Mouse (Mus musculus) lung, embryonic 15.5 days (tissue): Measurements from ENCODE around the gene Gm20479. TPM values are rescaled to one million over a fixed set of nuclear protein-coding genes. Genes with fewer than 3 reads are reported as not detected.

Experiments
- ATAC-seq: fragments of 200-750 bp; cut with Nextera tagmentation; 2 replicates; pipeline ENCODE4 v1.8.0; 2017; ENCODE audit warnings: moderate number of reproducible peaks, borderline replicate concordance; ENCODE audit not compliant: low FRiP score, low TSS enrichment; ENCODE audit errors: extremely low read depth
- H3K27ac ChIP-seq: fragments of 300-500 bp; sonication (generic); 2 replicates; pipeline ENCODE4 v1.5.1; 2015; ENCODE audit warnings: moderate library complexity, mild to moderate bottlenecking, inconsistent platforms
- H3K27me3 ChIP-seq: fragments of 300-500 bp; sonication (generic); 2 replicates; pipeline ENCODE4 v1.6.1; 2015; ENCODE audit warnings: inconsistent platforms
- H3K36me3 ChIP-seq: fragments of 300-500 bp; sonication (generic); 2 replicates; pipeline ENCODE4 v1.6.1; 2015; ENCODE audit warnings: inconsistent platforms
- H3K4me1 ChIP-seq: fragments of 300-500 bp; sonication (generic); 2 replicates; pipeline ENCODE4 v1.6.1; 2015; ENCODE audit warnings: inconsistent platforms
- H3K4me2 ChIP-seq: fragments of 300-500 bp; sonication (generic); 2 replicates; pipeline ENCODE4 v1.6.1; 2015; ENCODE audit warnings: inconsistent platforms, mild to moderate bottlenecking, moderate library complexity
- H3K4me3 ChIP-seq: fragments of 300-500 bp; sonication (generic); 2 replicates; pipeline ENCODE4 v1.5.1; 2015; ENCODE audit warnings: mild to moderate bottlenecking, inconsistent platforms
- H3K9ac ChIP-seq: fragments of 300-500 bp; sonication (generic); 2 replicates; pipeline ENCODE4 v1.6.1; 2015; ENCODE audit warnings: inconsistent platforms
- H3K9me3 ChIP-seq: fragments of 300-500 bp; sonication (generic); 2 replicates; pipeline ENCODE4 v1.6.1; 2016; ENCODE audit warnings: inconsistent platforms
- WGBS: fragments of 180-500 bp; shearing (Covaris S2); methylation state at CpG from one replicate; pipeline ENCODE4 v1.1.7; 2015; 5-methylcytosine and 5-hydroxymethylcytosine counted together
- polyA plus RNA-seq: library from polyadenylated mRNA; unstranded; fragments of >200 nt; fragmentation: Nextera tagmentation; extraction: Ambion mirVana; gene quantifications from 2 replicates; pipeline ENCODE4 v1.2.1, GENCODE M21; 2015

Gene Gm20479
- polyA plus RNA-seq, 1 experiment from 2014 or later, result 1.3 TPM

DNA sequence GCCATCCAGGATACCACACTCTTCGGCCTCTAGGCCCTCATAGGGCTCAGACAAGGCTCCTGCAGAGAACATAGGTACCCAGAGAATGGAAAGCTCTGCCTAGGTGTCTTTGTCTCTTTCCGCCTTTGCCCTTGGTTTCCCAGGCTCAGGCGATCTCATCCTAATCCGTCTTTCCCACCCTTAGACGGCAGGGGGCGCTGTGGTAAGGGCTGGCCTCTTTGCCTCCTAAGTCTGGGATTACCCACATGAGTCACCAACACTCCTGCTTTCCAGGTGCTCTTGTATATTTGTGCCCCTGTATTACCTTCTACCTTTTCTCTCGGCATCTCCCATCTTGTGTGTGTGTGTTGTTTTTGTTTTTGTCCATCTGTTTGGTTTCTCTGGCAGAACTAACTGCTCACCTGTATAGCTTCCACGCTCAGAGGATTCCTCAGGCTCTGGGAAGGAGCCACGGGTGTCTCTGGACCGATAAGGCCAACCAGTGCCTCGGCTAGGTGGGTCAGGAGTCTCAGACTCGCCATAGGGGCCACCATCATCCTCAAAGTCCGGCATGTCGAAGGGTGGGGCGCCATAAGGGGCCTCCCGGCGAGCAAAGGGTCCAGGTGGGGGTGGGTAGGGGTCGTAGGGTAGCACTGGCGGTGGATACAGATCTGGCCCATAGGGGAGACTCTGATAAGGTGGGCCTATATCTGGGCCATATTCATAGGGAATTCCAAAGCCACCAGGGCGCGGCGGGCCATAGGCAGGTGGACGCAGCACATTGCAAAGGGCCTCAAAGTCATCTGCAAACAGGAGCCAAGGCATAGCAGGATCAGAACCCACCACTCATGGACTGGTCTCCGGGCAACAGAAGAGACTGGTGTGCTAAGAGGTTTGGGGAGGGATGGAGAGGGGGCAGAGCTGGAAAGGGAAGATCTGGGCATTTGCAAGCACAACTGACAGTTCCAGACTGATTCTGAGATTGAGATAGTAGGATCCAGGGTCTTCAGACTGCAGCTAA is 50.8 kb downstream of the Gm20479 start:
- no peak overlapping the region for H3K9ac ChIP-seq
- H3K27ac ChIP-seq, result no peak overlapping the region
- no peaks in the 10 kb centered on the region for H3K27me3 ChIP-seq
- no peak overlapping the region for H3K4me3 ChIP-seq
- ATAC-seq, result no peak
- 75% methylated on average over 24 of the region's 24 CpGs for WGBS
- no peaks in the 10 kb centered on the region for H3K9me3 ChIP-seq
- H3K4me2 ChIP-seq, result no peak overlapping the region
- H3K4me1 ChIP-seq, result peaks cover 24% of the 10 kb centered on the region
- peaks cover 14% of the 10 kb centered on the region; the same call in 1 of the 2 replicates for H3K36me3 ChIP-seq

DNA sequence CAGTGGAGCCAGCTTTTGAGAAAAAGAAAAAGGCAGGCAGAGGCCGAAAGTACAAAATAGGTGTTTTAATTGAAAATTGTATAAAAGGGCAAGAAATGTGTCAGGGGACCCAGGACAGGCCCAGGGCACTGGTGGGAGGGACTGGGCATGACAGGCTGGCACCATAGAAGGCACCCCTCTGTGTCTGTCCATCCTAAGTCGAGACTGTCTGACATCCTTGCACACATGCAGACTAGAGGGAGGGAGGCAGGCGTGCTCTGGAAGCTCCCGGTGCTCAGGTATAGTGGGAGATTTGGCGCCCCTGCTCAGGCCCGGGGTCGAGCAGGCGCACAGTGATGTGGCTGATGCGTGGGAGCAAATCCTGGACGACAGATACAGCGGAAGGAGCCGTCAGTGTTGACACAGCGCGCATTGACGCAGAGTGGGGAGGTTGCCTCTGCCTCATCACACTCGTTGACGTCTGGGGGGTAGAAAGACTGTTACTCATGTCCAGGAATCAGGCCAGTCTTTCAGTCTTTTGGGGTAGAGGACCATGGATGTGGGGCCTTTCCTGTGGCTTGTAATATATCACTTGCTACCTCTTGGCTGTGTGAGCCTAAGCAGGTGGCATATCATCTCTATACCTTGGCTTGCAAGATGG is 52.0 kb downstream of the Gm20479 start:
- Histone ChIP-seq H3K27ac (no peak overlapping the region), H3K4me1 (peaks cover 14% of the 10 kb centered on the region), H3K9me3 (no peaks in the 10 kb centered on the region), H3K36me3 (peaks cover 14% of the 10 kb centered on the region; the same call in 1 of the 2 replicates), H3K27me3 (no peaks in the 10 kb centered on the region), H3K4me2 (no peak overlapping the region), H3K4me3 (no peak overlapping the region), H3K9ac (no peak overlapping the region)
- no peak for ATAC-seq
- WGBS, result 79% methylated on average over 17 of the region's 17 CpGs

Other genes starting within 250 kb of the Gm20479 start
- gene Cyp2f2, start 237.5 kb downstream of the Gm20479 start, polyA plus RNA-seq, result 42.3 and 50.3 TPM in 2 replicates
- 0.10 and 0.24 TPM in 2 replicates for gene Cyp2t4, start 203.7 kb downstream of the Gm20479 start, polyA plus RNA-seq
- gene Egln2, start 190.6 kb downstream of the Gm20479 start, polyA plus RNA-seq, result 82.3 and 83.5 TPM in 2 replicates
- gene Rab4b, start 178.5 kb downstream of the Gm20479 start, polyA plus RNA-seq, result 71.4 and 71.6 TPM in 2 replicates
- 2.4 and 3.5 TPM in 2 replicates for gene Gm21983, start 176.3 kb downstream of the Gm20479 start, polyA plus RNA-seq
- gene Mia, start 176.3 kb downstream of the Gm20479 start, polyA plus RNA-seq, result 150 and 170 TPM in 2 replicates
- 3.0 and 3.4 TPM in 2 replicates for gene BC024978, start 161.6 kb downstream of the Gm20479 start, polyA plus RNA-seq
- gene Snrpa, start 161.1 kb downstream of the Gm20479 start, polyA plus RNA-seq, result 257 TPM in 2 replicates
- gene Itpkc, start 128.8 kb downstream of the Gm20479 start, polyA plus RNA-seq, result 5.1 and 5.4 TPM in 2 replicates
- 20.3 and 20.4 TPM in 2 replicates for gene Coq8b, start 124.4 kb downstream of the Gm20479 start, polyA plus RNA-seq
- 23.6 and 23.8 TPM in 2 replicates for gene Numbl, start 99.0 kb downstream of the Gm20479 start, polyA plus RNA-seq
- gene Ltbp4, start 19.7 kb downstream of the Gm20479 start, polyA plus RNA-seq, result 96.2 and 102 TPM in 2 replicates
- gene Shkbp1, start 1.4 kb downstream of the Gm20479 start, polyA plus RNA-seq, result 48.3 and 51.4 TPM in 2 replicates
- 0.21 and 0.33 TPM in 2 replicates for gene Sptbn4, start 90.3 kb upstream of the Gm20479 start, polyA plus RNA-seq
- 58.8 and 68.5 TPM in 2 replicates for gene Blvrb, start 90.6 kb upstream of the Gm20479 start, polyA plus RNA-seq
- gene Sertad3, start 116.3 kb upstream of the Gm20479 start, polyA plus RNA-seq, result 28.6 and 31.1 TPM in 2 replicates
- 48.5 and 49.6 TPM in 2 replicates for gene Sertad1, start 129.5 kb upstream of the Gm20479 start, polyA plus RNA-seq
- gene Prx, start 141.9 kb upstream of the Gm20479 start, polyA plus RNA-seq, result 7.2 and 8.7 TPM in 2 replicates
- gene Hipk4, start 165.8 kb upstream of the Gm20479 start, polyA plus RNA-seq, result 0.87 and 0.92 TPM in 2 replicates
- gene Pld3, start 195.8 kb upstream of the Gm20479 start, polyA plus RNA-seq, result 74.8 and 78.3 TPM in 2 replicates
- 24.0 and 24.8 TPM in 2 replicates for gene 2310022A10Rik, start 195.8 kb upstream of the Gm20479 start, polyA plus RNA-seq
- 89.6 and 98.5 TPM in 2 replicates for gene Akt2, start 234.1 kb upstream of the Gm20479 start, polyA plus RNA-seq